Mouse (Mus musculus) stomach, embryonic 15.5 days (tissue): ENCODE measurements around the gene Casp3. TPM values are rescaled to one million over a fixed set of nuclear protein-coding genes. Genes with fewer than 3 reads are reported as not detected.

ENCODE experiments used
- polyA plus RNA-seq: library from polyadenylated mRNA; unstranded; fragments of >200 nt; fragmentation: Nextera tagmentation; extraction: Ambion mirVana; gene quantifications from 2 replicates; pipeline ENCODE4 v1.2.1, GENCODE M21; 2015

Gene Casp3
- polyA plus RNA-seq, 1 experiment from 2014 or later: 63.5 TPM

Other genes starting within 250 kb of the Casp3 start
- gene Acsl1, start 146.3 kb upstream of the Casp3 start, polyA plus RNA-seq: 24.1 and 25.7 TPM in 2 replicates
- 14.4 and 16.3 TPM in 2 replicates for gene Cenpu, start 65.3 kb upstream of the Casp3 start, polyA plus RNA-seq
- gene Primpol, start 79 bp upstream of the Casp3 start, polyA plus RNA-seq: 13.8 and 15.0 TPM in 2 replicates
- gene Irf2, start 122.4 kb downstream of the Casp3 start, polyA plus RNA-seq: 31.5 and 34.5 TPM in 2 replicates